Mouse (Mus musculus) liver, embryonic 11.5 days (tissue): ENCODE results near the gene Gm14496. TPM values are rescaled to one million over a fixed set of nuclear protein-coding genes. Genes with fewer than 3 reads are reported as not detected.
"Not testable (repeated sequence)": the region's sequence is repeated elsewhere in the genome, so short reads cannot be mapped to it uniquely, and the experiment has no call there.

ENCODE experiments used
- ATAC-seq: fragments of 200-750 bp; cut with Nextera tagmentation; replicated peaks from 2 replicates; pipeline ENCODE4 v1.8.0; 2017; ENCODE audit warnings: moderate number of reproducible peaks, mild to moderate bottlenecking, moderate TSS enrichment, moderate library complexity; ENCODE audit not compliant: low FRiP score
- DNase-seq: peaks from one replicate; pipeline ENCODE4 v3.0.0-alpha.2; 2017; ENCODE audit warnings: low spot score
- H3K27ac ChIP-seq: fragments of 300-500 bp; sonication (generic); 2 replicates; pipeline ENCODE4 v1.5.1; 2014; ENCODE audit warnings: mild to moderate bottlenecking, low read depth, low read length, control low read depth
- H3K27me3 ChIP-seq: fragments of 300-500 bp; sonication (generic); replicated peaks from 2 replicates; pipeline ENCODE4 v1.6.1; 2014; ENCODE audit warnings: low read length, mixed read lengths; ENCODE audit not compliant: control insufficient read depth, insufficient read depth
- H3K36me3 ChIP-seq: fragments of 300-500 bp; sonication (generic); 2 replicates; pipeline ENCODE4 v1.6.1; 2014; ENCODE audit warnings: mild to moderate bottlenecking, low read length, moderate library complexity, mixed read lengths; ENCODE audit not compliant: control insufficient read depth, insufficient read depth
- H3K4me1 ChIP-seq: fragments of 300-500 bp; sonication (generic); replicated peaks from 2 replicates; pipeline ENCODE4 v1.6.1; 2014; ENCODE audit warnings: low read length, mixed read lengths; ENCODE audit not compliant: control insufficient read depth, insufficient read depth
- H3K4me2 ChIP-seq: fragments of 300-500 bp; sonication (generic); 2 replicates; pipeline ENCODE4 v1.6.1; 2014; ENCODE audit warnings: mild to moderate bottlenecking, control low read depth, moderate library complexity
- H3K4me3 ChIP-seq: fragments of 300-500 bp; sonication (generic); 2 replicates; pipeline ENCODE4 v1.5.1; 2014; ENCODE audit warnings: low read depth, low read length, control low read depth
- H3K9ac ChIP-seq: fragments of 300-500 bp; sonication (generic); 2 replicates; pipeline ENCODE4 v1.6.1; 2014; ENCODE audit warnings: low read depth, low read length, control low read depth
- H3K9me3 ChIP-seq: fragments of 300-500 bp; sonication (generic); 2 replicates; pipeline ENCODE4 v1.6.1; 2016; ENCODE audit warnings: low read length, inconsistent platforms, mixed read lengths; ENCODE audit not compliant: control insufficient read depth
- WGBS: fragments of 180-500 bp; shearing (Covaris S2); extraction: QIAGEN DNeasy Blood & Tissue Kit; methylation state at CpG from one replicate; pipeline ENCODE4 v1.1.7; 2014; 5-methylcytosine and 5-hydroxymethylcytosine counted together
- polyA plus RNA-seq: library from polyadenylated mRNA; unstranded; fragments of >200 nt; fragmentation: Nextera tagmentation; extraction: Ambion mirVana; gene quantifications from 2 replicates; pipeline ENCODE4 v1.2.1, GENCODE M21; 2014

The Gm14496 gene
- not detected in 2 replicates for polyA plus RNA-seq

- DNase-seq = no peak
- Histone ChIP-seq H3K4me3 (no peak within 1 kb of the TSS), H3K27ac (no peak within 1 kb of the TSS), H3K9me3 (no peaks in the 10 kb centered on the region), H3K4me1 (no peaks in the 10 kb centered on the region), H3K9ac (no peak within 1 kb of the TSS), H3K4me2 (no peak within 1 kb of the TSS), H3K27me3 (no peaks in the 10 kb centered on the region), H3K36me3 (no peaks in the 10 kb centered on the region)
- ATAC-seq = no peak
- 64% methylated on average over 3 of the region's 3 CpGs for WGBS
Observed at GRCm38 (mm10) chr2:181990829-181991228, at the start of gene Gm14496. Gene Gm14496, plus strand, starts transcription at chr2:181991129.

GRCm38 (mm10) chr2:181952747-181953680 lies 37.9 kb upstream of the Gm14496 start:
- WGBS = 25% methylated on average over 21 of the region's 21 CpGs
- not testable (repeated sequence) for H3K9me3 ChIP-seq, H3K9ac ChIP-seq, ATAC-seq, DNase-seq, H3K4me3 ChIP-seq, H3K4me1 ChIP-seq, H3K27ac ChIP-seq, H3K27me3 ChIP-seq, H3K36me3 ChIP-seq
- H3K4me2 ChIP-seq = peak overlapping the region; percentile 42

GRCm38 (mm10) chr2:181968395-181968794 lies 22.5 kb upstream of the Gm14496 start:
- Histone ChIP-seq H3K4me3 (no peak overlapping the region), H3K4me1 (no peaks in the 10 kb centered on the region), H3K9ac (no peak overlapping the region), H3K9me3 (no peaks in the 10 kb centered on the region), H3K27ac (no peak overlapping the region), H3K4me2 (no peak overlapping the region), H3K36me3 (no peaks in the 10 kb centered on the region), H3K27me3 (no peaks in the 10 kb centered on the region)
- whole genome bisulfite sequencing = 74% methylated on average over 7 of the region's 7 CpGs
- DNase-seq (no peak), ATAC-seq (no peak)

- Histone ChIP-seq H3K4me3 (no peak overlapping the region), H3K27me3 (no peaks in the 10 kb centered on the region), H3K4me1 (no peaks in the 10 kb centered on the region), H3K4me2 (no peak overlapping the region), H3K9ac (no peak overlapping the region), H3K27ac (no peak overlapping the region), H3K9me3 (no peaks in the 10 kb centered on the region), H3K36me3 (no peaks in the 10 kb centered on the region)
- ATAC-seq (no peak), DNase-seq (no peak)
- 89% methylated on average over 2 of the region's 2 CpGs for WGBS
Observed at GRCm38 (mm10) chr2:181969187-181969586, 21.7 kb upstream of the Gm14496 start.

GRCm38 (mm10) chr2:181981969-181982368 lies 9.0 kb upstream of the Gm14496 start:
- H3K4me2 ChIP-seq, H3K4me3 ChIP-seq, H3K27ac ChIP-seq, H3K4me1 ChIP-seq, H3K9me3 ChIP-seq, H3K9ac ChIP-seq, H3K27me3 ChIP-seq, ATAC-seq, H3K36me3 ChIP-seq, DNase-seq: not testable (repeated sequence)
- 61% methylated on average over 7 of the region's 7 CpGs for WGBS

Other genes starting within 250 kb of the Gm14496 start
- 0.03 and 0.06 TPM in 2 replicates for gene Myt1, start 227.8 kb upstream of the Gm14496 start, polyA plus RNA-seq
- gene Pcmtd2, start 153.3 kb upstream of the Gm14496 start, polyA plus RNA-seq = 21.6 and 25.3 TPM in 2 replicates
- gene Polr3k, start 126.8 kb upstream of the Gm14496 start, polyA plus RNA-seq = 64.7 and 73.6 TPM in 2 replicates